Mouse (Mus musculus) left cerebral cortex, postnatal 10 days (tissue): ENCODE data around the gene Rab22a. TPM values are rescaled to one million over a fixed set of nuclear protein-coding genes. Genes with fewer than 3 reads are reported as not detected.

Source experiments
- DNase-seq, 2 experiments: peaks; one replicate each; pipeline ENCODE4 v3.0.0; 2021 to 2022; ENCODE audit warnings: low spot score in 2 of 2, mixed read lengths in 1 of 2; ENCODE audit errors: extremely low spot score in 1 of 2
- intact Hi-C: fragments of 180-260 bp; cut with DNase I; formaldehyde crosslinking; loops from one replicate; pipeline ENCODE4 v1.15.1; 2025
- total RNA-seq, 2 experiments: library from RNA; stranded (reverse); gene quantifications; 2 replicates each; pipeline ENCODE4 v1.2.3; 2021

Rab22a gene
- total RNA-seq, 2 experiments from 2014 or later, result 24.4 to 26.2 TPM

DNA sequence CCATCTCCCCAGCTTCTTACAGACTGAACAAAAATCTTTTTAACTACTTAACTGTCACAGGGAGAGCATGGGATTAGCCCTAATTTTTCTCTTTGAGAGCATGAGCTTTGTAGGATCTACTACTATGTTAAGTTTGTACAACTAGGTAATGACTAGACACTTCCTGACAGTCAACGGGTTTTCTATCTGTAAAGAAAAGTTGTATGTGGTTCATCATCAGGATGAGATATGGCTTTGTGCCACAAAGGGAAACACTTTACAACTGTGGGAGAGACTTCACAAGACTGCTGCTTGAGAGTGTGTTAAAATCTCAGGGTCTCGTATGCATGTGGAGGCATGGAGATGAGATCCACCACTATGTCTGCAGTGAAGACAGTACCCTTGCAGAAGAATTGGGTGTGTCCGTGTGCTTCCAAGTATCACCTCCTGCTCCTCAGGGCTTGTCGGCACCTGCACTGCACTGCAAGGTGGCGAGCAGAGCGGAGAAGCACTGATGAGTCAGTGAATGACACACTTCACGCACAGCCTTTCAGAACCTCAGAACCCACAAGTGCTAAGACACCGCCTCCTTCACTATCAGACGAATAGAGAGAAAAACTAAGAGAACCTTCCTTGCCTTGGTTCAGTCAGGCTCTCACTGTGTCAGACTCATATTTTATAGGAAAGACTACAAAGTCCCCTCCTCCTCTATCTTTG, 2.8 kb downstream of the Rab22a start:
- DNase-seq, result no peak
- intact Hi-C loops, result no loop called here

- DNase-seq, result no peak
- intact Hi-C loops, result no loop called here
Observed at GRCm38 (mm10) chr2:173664736-173665135, 5.2 kb downstream of the Rab22a start.

- intact Hi-C loops, result no loop called here
- no peak for DNase-seq
Observed at GRCm38 (mm10) chr2:173665271-173665670, 5.7 kb downstream of the Rab22a start.

- DNase-seq, result no peak
- intact Hi-C loops, result no loop called here
Observed at GRCm38 (mm10) chr2:173666876-173667275, 7.3 kb downstream of the Rab22a start.

- intact Hi-C loops, result no loop called here
Observed at GRCm38 (mm10) chr2:173672328-173672896, 12.9 kb downstream of the Rab22a start.

DNA sequence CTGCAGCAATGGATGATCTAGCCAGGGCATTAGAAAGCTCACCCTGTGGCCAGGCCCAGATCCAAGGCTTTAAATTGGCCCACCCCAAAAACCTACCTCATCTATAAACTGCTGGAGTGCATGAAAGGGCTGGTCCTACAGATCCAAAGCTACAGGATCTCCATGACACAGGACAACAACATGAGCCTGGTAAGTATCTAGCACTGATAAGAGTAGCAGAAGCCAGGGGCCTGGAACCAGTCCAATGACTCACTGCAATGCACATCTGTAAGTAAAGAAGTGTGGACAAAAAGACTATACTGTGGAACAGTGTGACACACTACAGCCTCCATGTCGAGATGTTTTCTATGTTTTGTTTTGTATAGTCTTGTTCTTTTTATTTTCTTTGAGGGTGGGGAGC, 13.9 kb downstream of the Rab22a start:
- DNase-seq, result no peak
- intact Hi-C loops, result no loop called here

More at GRCm38 (mm10) chr2:173672328-173672896, 12.9 kb downstream of the Rab22a start:
- DNase-seq, result no peak

DNA sequence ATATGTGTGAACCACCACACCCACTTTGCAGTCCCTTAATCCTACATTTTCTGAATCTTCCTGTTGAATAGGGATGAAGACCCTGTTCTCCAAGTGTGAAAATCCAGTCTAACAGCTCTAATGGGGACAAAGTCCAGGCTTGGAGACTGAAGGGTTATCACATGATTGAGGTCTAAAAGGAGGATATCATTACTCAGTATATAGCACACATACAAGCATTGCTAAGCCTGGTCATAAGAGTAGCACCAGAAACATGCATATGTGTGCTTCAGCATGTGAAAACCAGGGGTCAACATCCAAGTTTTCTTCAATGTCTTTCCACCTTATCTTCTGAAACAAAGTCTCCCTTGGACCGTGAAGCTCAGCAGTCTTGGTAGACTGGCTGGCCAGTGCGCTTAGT, 19.0 kb downstream of the Rab22a start:
- no peak for DNase-seq
- intact Hi-C loops, result no loop called here

GRCm38 (mm10) chr2:173679217-173679616, 19.7 kb downstream of the Rab22a start:
- intact Hi-C loops, result no loop called here
- DNase-seq, result no peak

DNA sequence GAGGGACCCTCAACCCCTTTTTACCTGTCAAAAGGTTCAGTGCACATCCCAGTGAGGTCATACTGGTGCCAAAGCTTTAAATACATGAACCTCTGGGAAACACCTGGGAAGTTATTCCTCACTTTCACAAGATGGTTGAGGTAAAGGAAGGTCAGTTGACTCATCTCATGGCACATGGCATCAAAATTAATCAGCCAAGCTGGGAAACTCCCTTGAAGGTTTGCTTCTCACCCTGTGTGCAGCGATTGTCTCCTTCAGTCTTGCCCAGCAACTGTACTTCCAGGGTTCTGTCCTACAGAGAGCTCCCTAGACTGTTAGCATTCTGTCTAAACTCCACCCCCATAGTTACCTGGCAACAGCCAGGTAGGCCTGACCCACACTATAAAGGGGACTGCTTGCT, 20.6 kb downstream of the Rab22a start:
- intact Hi-C loops, result no loop called here
- no peak for DNase-seq

DNA sequence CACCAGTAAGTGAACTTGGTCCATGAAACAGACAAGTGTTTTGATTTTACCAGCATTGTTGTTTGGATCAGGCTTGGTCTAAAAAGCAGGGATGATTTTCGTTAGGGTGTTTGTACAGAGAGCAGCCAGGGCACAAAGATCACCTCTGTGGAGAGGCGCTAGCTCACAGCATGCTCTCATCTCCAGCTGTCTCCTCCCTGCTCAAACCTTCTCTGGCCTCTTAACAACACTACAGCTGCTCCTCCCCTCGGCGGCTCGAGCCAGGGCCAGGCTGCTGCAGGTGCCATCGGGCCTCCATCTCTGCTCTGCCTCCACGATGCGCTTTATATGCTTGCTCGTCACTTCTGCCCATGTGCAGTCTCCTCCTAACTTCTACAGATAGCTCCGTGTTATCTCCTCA, 23.2 kb downstream of the Rab22a start:
- intact Hi-C loops, result no loop called here
- no peak for DNase-seq

DNA sequence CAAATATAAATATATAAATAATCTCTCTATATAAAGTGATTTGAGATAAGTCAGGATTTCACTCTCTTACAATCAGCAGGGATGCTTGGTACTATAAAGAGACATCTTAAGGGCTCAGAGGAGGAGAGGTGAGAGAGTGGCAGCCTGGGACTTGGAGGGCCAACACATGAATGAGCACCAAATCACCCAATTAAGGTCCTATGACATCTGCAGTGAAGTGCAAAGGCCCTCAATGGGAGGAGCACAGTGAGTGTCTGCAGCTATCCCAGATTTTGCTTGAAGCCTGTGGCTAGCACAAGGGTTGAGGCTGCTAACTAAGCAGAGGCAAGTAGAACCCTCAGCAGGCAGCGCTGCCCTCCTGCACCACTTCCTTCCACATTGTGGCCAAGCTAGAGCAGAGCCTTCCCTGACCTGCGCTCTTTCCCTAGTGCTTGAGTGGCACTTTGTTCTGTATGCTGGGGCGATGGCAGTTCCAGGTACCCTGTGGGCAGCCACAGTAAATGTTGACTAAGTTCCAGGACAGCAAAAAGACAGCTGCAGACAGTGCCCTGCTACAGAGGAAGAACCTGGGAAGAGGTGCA, 26.3 kb downstream of the Rab22a start:
- intact Hi-C loops, result no loop called here
- DNase-seq, result no peak

DNA sequence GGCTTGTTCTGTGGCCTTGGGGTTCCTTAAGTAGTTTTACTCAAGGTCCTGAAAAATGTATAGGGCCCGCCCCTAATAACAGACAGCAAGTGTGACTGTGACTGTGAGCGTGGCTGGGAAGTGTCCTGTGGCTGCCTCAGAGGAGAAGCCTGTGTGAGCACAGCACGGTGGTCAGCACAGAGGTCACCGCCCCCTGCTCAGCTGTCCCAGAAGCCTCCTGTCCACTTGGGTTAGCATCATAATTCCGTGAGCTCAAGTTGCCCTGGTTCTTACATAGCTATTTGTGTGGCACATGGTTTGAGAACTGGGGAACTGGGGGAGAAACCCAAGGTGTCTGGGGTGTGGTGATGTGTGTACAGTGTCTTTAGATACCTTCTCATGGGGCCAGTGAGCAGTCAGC, 27.8 kb downstream of the Rab22a start:
- intact Hi-C loops, result no loop called here

DNA sequence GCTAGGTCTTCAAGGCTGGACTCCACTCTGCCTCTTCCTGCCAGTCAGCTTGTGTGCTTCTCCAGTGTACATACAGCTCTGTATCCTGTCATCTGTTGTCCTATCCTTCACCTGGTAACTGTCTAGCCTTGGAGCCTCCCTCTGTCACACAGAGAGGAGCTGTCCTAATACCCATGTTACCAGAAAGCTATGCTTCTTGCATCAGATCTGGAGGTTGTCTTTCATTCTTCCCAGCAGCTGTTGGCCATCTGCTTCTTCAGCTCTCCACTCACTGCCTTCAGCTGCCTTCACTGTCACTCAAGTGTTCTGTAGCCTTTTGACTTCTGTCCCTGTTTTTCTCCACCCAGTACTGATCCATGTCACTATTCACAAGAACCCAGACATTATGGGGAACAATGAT, 30.3 kb downstream of the Rab22a start:
- intact Hi-C loops, result no loop called here
- no peak for DNase-seq

More for the DNA sequence above, 27.8 kb downstream of the Rab22a start:
- DNase-seq, result no peak

- DNase-seq, result no peak
- intact Hi-C loops, result no loop called here
Observed at GRCm38 (mm10) chr2:173691748-173692147, 32.2 kb downstream of the Rab22a start.

- no peak for DNase-seq
- intact Hi-C loops, result no loop called here
Observed at GRCm38 (mm10) chr2:173692693-173693092, 33.1 kb downstream of the Rab22a start.

DNA sequence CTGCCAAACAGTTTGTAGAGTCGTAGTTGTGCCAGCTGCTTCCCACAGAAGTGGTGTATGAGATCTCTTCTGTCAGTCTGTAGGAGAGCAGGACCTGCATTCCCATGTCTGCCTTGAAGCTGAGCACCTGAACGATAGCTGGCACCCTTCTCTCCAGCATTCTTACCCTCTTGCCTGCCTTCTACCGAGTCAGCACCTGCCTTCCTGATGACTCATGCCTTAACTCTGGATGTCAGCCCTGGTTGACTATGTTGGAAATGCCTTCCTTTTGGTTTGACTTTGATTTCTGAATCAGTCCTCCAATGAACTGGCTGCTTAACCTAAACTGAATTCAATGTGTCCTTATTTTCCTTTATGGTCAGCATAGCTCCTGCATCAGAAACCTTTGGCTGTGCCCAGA, 39.3 kb downstream of the Rab22a start:
- intact Hi-C loops, result no loop called here
- DNase-seq, result no peak

DNA sequence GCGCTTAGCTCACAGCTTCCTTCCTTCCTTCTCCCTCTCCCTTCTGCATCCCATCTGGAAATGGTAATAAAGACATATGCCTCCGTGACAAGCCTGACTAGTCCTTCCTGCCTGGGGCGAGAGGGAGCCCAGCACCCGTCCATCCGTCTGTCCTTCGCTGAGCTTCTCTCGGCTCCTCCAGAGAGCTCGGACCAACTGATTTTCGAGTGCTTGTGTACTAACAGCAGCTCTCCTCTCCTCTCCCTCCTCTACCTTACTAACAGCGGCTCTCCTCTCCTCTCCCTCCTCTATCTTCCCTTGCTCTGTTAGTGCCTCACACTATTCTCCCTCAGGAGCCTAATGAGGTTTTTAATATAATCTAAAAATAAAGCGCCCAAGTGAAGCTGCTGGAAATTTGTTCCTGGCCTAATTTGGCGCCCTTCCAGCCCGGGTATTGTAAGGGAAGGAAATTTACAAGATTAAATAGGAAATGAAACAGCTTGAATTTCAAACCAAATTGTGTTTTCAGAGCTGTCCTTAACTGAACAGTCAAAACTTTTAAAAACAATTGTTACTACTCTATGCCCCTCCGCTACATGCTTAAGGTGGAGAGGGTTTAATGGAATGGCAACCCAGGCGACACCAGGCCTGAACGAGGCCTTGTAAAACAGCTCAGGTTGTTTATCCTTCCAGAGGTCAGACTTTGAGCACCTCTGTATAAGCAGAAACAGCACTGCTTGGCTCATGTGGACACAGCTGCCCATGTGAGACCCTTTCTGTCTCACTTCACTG, 42.7 kb downstream of the Rab22a start:
- peak in 1 of 2 experiments; percentile 71 for DNase-seq
- intact Hi-C loops, result no loop called here

DNA sequence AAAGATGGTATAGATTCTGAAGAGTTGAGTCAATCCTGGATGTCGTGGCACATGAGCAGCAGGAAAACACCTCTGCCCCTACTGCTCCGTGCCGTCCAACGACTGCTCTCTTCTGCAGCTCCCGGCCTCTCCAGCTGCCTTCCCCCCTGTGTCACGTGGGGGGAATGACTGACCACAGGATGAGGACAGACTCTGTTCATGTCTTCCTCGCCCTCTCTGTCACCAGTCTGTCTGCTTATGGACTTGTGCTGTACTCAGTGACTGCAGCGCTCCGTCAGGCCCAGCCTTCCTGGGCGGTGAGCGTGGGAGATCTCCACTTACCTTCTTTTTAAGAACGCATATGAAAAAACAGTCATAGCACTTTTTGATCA, 43.3 kb downstream of the Rab22a start:
- intact Hi-C loops, result no loop called here
- no peak for DNase-seq

- DNase-seq, result no peak
- intact Hi-C loops, result no loop called here
Observed at GRCm38 (mm10) chr2:173705827-173706551, 46.4 kb downstream of the Rab22a start.
